Mouse (Mus musculus) ES-CJ7 (cell line): Measurements from ENCODE around the gene Wdr63.
A peak's percentile ranks its signal among the peaks of the same experiment; 100 is the strongest.

ENCODE experiments used
- DNase-seq: peaks from one replicate; pipeline ENCODE4 v3.0.0; 2011; ENCODE audit warnings: low read depth, low spot score

Wdr63 gene

DNA sequence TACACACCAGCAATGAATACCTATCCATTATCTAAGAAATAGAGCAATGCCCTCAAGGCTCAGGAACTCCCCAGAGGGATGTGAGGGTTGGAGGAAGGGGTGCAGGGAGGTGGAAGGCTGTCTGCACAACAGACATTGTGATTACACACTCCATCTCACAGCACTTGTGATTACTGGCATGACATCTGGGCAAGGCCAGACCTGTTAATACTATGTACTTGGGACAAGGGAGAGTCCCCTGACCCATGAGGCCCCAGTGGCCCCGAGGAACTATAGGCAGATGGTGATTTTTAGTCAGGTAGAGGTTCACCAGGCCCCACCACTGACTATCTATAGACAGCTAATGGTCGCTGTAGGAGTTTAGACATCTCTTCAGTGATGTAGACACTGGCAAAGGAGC is 54.1 kb downstream of the Wdr63 start:
- DNase-seq: no peak

- DNase-seq: no peak
Observed at GRCm38 (mm10) chr3:146053082-146053814, 54.7 kb downstream of the Wdr63 start.

GRCm38 (mm10) chr3:146051277-146052007 is 56.5 kb downstream of the Wdr63 start:
- no peak for DNase-seq

DNA sequence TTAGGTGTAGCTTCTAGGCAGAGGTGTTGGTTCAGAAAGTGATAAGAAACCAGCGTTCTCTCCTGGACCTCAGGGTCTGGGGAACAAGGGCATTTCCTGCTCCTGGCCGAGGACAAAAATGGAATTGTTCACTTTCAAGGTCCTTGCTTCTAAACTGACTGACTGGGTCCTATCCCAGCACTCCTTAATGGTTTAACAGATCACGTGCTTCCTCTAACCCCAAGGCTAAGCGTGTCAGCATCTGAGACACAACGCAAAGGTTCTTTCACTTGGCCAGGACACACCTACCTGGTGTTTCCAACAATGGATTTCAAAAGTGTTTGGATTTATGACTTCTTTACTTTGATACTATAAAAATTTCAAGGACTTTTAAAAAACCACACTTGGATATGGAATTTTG is 58.0 kb downstream of the Wdr63 start:
- DNase-seq: no peak

GRCm38 (mm10) chr3:146047704-146048207 is 60.2 kb downstream of the Wdr63 start:
- peak; percentile 86 for DNase-seq

DNA sequence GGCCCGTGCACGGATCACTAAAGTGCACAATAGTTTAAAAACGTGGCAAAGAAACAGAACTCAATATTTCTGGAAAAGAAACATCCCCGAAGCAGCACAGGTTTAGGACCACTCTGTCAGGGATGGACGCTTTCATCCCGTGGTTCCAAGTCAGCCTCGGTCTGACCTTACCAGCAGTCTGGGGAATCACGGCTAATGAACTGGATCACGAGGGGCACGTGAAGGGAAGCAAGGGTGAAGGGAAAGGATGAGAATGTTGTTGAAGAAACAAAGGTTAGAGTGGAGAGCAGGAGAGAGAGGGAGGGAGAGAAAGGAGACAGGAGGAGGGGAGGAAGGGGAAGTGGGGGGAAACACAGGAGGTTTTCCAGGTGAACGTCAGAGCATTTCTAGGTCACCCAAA is 61.9 kb downstream of the Wdr63 start:
- no peak for DNase-seq

DNA sequence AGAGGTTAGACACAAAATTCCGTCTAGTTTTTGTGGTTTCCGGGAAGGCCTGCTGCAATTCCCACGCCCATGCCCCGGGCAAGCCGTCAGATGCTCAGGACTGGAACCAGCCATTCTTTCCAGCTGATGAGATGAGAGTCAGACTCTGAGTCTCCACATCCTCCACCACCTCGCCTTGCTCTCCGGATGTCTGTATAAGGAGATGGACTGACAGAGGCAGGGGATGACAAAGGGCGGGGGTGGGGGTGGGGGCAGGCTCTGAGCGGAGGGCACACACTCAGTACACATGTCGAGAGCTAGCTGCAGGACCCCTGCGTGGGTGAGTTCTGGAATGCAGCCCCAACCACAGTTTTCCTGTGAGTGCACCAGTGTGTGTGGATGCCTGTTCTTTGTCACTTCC is 63.0 kb downstream of the Wdr63 start:
- peak; percentile 66 for DNase-seq

GRCm38 (mm10) chr3:146041382-146041781 is 66.5 kb downstream of the Wdr63 start:
- no peak for DNase-seq

- DNase-seq: peak; percentile 54
Observed at GRCm38 (mm10) chr3:146039132-146039903, 68.6 kb downstream of the Wdr63 start.

DNA sequence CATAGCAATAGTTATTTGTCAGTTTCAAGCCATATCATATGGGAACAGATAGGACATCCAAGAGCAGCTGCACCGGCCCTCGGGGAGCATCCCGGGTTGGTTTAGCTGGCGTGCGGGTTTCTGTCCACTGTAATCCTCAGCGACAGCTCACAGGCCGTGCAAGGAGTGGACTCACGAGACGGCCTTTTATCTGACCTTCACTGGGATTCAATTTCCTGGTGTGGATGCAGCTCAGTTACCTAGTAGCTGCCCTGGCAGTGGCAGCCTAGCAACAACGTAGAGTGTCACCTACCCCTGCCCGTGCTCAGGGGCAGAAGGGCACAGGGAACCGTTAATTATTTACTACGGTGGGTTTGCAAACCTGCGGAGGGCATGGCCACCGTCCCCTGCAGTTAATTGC is 70.0 kb downstream of the Wdr63 start:
- no peak for DNase-seq

GRCm38 (mm10) chr3:146032976-146033375 is 75.0 kb downstream of the Wdr63 start:
- no peak for DNase-seq

DNA sequence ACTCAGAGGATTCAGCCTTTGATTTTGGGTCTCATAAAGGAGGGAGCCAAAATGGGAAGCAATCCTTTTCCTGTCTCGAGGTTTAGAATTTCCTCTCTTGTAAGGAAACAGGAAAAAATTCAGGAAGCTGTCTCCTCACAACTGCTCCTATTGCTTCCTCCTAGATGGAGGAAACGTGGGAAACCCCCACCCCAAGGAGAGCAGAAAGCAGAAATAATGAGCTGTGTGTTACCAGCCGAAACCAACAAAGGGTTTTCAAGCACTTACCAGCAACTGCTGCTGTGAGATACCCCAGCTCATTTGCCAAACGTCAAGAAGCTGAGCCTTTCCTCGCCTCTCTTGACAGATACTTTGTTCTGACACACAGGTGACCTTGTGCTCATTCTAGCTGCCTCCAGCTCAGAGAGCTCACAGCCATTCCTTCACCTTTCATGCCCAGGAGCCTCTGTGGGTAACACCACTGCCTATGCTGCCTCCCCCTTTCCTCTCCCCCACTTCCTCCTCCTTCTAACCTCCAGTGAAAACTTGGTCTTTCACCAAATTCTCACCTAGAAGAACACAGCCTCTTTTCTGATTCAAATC is 77.6 kb downstream of the Wdr63 start:
- DNase-seq: no peak

- DNase-seq: no peak
Observed at GRCm38 (mm10) chr3:146029234-146029633, 78.7 kb downstream of the Wdr63 start.

- DNase-seq: peak; percentile 64
Observed at GRCm38 (mm10) chr3:146028406-146028805, 79.5 kb downstream of the Wdr63 start.

DNA sequence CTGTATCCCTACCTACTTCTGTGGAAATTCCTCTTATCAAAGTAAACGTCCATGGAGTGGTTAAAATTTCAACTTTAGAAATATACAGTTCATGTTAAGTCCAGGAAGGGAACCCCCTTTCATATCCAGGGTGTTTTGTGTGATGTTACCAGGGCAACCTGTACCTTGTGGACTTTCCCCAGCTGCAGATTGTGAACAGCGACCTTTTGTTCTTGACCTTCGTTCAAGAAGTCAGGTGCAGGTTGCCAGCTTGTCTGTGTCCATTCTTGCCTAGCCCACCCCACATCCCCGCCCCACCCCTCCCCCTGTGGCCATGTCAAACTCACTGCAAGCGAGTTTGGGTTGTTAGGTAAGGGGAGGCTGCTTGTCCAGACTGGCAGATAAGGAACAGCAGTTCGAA is 80.8 kb downstream of the Wdr63 start:
- peak; percentile 57 for DNase-seq

DNA sequence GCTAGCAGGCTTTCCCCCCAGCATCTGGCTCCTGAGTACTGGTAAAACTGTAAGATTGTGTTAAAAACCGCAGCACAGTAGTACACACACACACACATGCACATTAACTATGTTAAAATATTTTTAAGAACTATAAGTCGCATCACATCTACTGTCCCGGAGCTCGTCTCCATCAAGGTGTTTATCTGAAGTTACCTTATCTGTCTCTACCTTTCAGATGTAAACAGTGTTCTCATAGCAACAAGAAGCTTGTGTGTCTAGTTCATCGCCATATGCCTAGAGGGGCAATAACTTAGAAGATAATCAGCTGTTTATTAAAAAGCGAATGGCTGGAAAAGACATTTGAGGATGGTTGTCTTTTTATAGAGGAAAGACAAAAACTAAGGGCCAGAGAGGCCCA is 82.4 kb downstream of the Wdr63 start:
- DNase-seq: no peak

DNA sequence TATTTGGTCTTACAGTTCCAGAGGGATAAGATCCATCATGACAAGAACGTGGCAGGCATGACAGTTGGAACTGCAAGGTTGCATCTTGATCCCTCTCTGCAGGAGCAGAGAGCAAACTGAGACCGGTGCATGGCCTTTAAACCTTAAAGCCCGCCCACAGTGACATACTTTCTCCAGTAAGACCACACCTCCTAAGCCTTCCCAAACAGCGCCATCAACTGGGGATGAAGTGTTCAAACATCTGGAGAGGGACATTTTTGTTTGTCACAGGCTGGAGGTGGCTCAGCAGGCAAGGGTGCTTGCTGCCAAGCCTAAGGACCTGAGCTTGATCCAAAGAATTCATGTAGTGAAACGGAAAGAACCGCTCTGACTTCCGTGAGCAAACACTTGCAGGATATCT is 83.2 kb downstream of the Wdr63 start:
- DNase-seq: peak; percentile 65

DNA sequence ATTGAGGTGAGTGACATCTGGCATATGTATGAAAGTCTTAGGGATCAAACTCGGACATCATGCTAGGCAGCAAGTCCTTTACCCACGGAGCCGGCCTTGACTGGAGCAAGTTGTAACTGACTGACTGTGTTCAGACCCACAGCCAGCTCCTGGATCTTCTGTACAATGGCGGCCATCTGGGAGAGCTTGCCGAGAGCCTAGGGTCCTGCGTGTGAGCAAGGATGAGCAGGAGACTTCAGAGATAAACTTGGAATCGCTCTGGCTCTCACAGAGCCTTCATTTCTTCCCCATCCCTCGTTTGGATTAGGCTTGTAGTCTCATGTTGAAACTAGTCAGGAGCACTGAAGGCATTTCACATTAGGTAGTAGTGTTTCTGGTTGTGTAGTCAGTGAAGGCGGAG is 85.7 kb downstream of the Wdr63 start:
- no peak for DNase-seq

GRCm38 (mm10) chr3:146017521-146017920 is 90.4 kb downstream of the Wdr63 start:
- DNase-seq: no peak

DNA sequence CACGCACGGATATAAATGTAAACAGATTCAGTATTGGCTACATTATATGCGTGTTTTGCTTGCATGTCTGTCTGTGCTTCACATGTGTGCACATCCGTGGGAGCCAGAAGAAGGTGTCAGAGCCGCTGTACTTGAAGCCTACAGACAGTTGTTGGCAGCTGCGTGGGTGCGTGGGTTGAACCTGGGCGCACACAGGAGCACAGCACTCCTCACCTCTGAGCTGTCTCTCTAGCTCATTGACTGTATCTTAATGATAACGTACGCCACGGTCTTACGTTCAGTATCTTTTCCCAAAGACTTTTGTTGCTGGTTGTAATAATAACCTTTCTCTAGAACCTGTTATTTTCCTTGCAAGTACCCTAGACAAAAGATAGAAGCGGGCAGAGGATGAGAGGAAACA is 91.0 kb downstream of the Wdr63 start:
- no peak for DNase-seq

DNA sequence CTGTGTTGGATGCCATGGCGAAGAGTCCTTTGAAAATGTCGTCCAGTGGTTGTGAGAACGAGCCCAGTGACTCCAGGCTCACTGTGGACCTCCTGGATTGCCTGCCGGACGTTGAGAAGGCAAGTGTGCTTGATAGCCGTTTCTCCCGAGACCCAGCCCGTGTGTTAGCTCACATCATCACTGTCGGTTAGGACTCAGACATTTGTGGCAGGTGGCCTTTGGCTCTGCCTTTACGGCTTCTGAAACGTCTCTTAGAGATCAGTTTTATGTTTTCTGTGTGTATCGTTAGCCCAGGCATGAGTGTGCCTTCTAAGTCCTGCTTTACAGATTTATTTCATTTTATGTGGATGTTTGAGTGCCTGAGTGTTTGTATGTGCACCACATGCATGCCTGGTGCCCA is 93.6 kb downstream of the Wdr63 start:
- DNase-seq: no peak

DNA sequence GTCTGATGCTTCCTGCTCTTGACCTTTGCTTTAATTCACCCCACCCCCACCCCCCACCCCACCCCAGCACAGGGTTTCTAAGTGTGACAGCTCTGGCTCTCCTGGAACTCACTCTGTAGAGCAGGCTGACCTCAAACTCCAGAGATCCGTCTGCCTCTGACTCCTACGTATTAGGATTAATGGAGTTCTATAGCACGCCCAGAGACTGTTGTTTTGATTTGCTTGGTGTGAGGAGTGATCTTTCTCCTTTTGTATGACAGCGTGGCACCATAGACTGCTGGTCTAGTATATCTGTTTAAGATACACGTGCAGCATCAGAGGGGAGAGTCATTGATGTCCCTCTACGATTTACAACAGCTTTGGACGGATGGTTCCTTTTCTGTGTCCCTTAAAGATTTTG is 94.4 kb downstream of the Wdr63 start:
- no peak for DNase-seq
